Mouse (Mus musculus): ENCODE data around the gene Gabpa. TPM values are rescaled to one million over a fixed set of nuclear protein-coding genes. Genes with fewer than 3 reads are reported as not detected.
A peak's percentile ranks its signal among the peaks of the same experiment; 100 is the strongest.

Gene Gabpa
- 17.5 and 18.4 TPM in 2 replicates for polyA plus RNA-seq (2015; fragmentation: Nextera tagmentation; extraction: Ambion mirVana)

GRCm38 (mm10) chr16:84834745-84835440 is at the start of gene Gabpa:
Gene Gabpa, plus strand, starts transcription at chr16:84834925.
- no peaks in the 10 kb centered on the region for H3K27me3 ChIP-seq

DNA sequence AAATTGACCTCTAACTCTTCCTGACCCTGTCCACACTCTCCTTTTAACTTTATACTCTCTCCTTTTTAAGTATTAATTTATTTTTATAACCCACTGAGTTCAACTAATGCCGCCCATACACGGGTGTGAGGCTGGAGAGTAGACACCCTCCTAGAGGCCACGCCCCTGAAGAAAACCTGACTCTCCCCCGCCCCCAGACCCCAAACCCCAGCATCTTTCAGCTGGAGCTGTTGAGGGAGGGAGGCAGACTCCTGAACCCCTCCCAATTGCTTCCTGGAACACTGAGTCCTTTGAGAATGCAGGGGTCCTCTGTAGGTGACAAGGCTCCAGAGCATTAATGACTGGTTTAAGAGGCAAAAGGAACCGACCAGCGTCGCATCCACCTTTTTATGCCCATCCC is 49.8 kb upstream of the Gabpa start:
- no peak overlapping the region for H3K4me3 ChIP-seq
- H3K36me3 ChIP-seq: no peaks in the 10 kb centered on the region
- H3K4me1 ChIP-seq (replicated peaks): 0 out of 2 replicates have a peak, but pooled peaks cover 5% of the 10 kb centered on the region
- no peak overlapping the region for H3K4me2 ChIP-seq
- no peaks in the 10 kb centered on the region for H3K27me3 ChIP-seq
- no peak for ATAC-seq (ENCODE audit: low FRiP score, low read depth)
- 29% methylated on average over 7 of the region's 7 CpGs for WGBS
- H3K9ac ChIP-seq: no peak overlapping the region
- H3K27ac ChIP-seq (replicated peaks): no peak overlapping the region
- H3K9me3 ChIP-seq: no peaks in the 10 kb centered on the region

More at GRCm38 (mm10) chr16:84834745-84835440, at the start of gene Gabpa:
- peak; percentile 97 for ATAC-seq (ENCODE audit: low FRiP score, low read depth)
- Histone ChIP-seq H3K4me2 (peak within 1 kb of the TSS; percentile 77), H3K36me3 (peaks cover 16% of the 10 kb centered on the region), H3K4me1 (replicated peaks) (peaks cover 41% of the 10 kb centered on the region), H3K27ac (replicated peaks) (peak within 1 kb of the TSS; percentile 95), H3K4me3 (peak within 1 kb of the TSS; percentile 96), H3K9ac (peak within 1 kb of the TSS; percentile 95), H3K9me3 (no peaks in the 10 kb centered on the region)
- WGBS: under 1% methylated on average over 52 of the region's 52 CpGs

- H3K4me3 ChIP-seq: no peak overlapping the region
- H3K36me3 ChIP-seq: no peaks in the 10 kb centered on the region
- no peaks in the 10 kb centered on the region for H3K27me3 ChIP-seq
- H3K27ac ChIP-seq (replicated peaks): no peak overlapping the region
- no peaks in the 10 kb centered on the region for H3K4me1 ChIP-seq (replicated peaks)
- ATAC-seq (ENCODE audit: low FRiP score, low read depth): no peak
- no peaks in the 10 kb centered on the region for H3K9me3 ChIP-seq
- no peak overlapping the region for H3K9ac ChIP-seq
- H3K4me2 ChIP-seq: no peak overlapping the region
- WGBS: 91% methylated on average over 2 of the region's 2 CpGs
Observed at GRCm38 (mm10) chr16:84790595-84791165, 44.0 kb upstream of the Gabpa start.

DNA sequence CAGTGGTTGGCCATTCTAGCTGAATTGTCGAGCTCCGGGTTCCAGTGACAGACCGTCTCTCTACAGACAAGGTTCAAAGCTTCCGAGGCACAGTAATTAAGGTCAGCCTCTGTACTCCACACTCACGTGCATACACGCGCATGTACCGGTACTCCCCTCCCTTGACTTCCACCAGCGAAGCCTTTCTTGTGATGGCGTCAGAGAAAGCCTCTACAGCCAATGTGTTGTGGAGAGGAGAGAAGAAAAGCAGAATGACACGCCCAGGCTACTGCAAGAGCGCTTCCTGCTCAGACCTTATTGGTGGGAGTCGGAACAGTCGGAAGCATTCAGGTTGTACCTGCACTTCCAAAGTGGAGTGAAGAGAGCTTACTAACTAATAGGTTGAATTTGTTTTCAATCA is 41.3 kb upstream of the Gabpa start:
- no peak for ATAC-seq (ENCODE audit: low FRiP score, low read depth)
- Histone ChIP-seq H3K27ac (replicated peaks) (no peak overlapping the region), H3K36me3 (no peaks in the 10 kb centered on the region), H3K4me1 (replicated peaks) (no peaks in the 10 kb centered on the region), H3K4me2 (no peak overlapping the region), H3K9ac (no peak overlapping the region), H3K27me3 (no peaks in the 10 kb centered on the region), H3K9me3 (no peaks in the 10 kb centered on the region), H3K4me3 (no peak overlapping the region)
- 92% methylated on average over 14 of the region's 14 CpGs for WGBS

- Histone ChIP-seq H3K9me3 (no peaks in the 10 kb centered on the region), H3K27ac (replicated peaks) (no peak overlapping the region), H3K36me3 (no peaks in the 10 kb centered on the region), H3K9ac (no peak overlapping the region), H3K4me1 (replicated peaks) (no peaks in the 10 kb centered on the region), H3K4me2 (no peak overlapping the region), H3K4me3 (no peak overlapping the region), H3K27me3 (no peaks in the 10 kb centered on the region)
- WGBS: 68% methylated on average over 3 of the region's 3 CpGs
- ATAC-seq (ENCODE audit: low FRiP score, low read depth): no peak
Observed at GRCm38 (mm10) chr16:84795337-84795736, 39.4 kb upstream of the Gabpa start.

- WGBS: 57% methylated on average over 9 of the region's 9 CpGs
- no peak overlapping the region for H3K4me3 ChIP-seq
Observed at GRCm38 (mm10) chr16:84796678-84797077, 38.0 kb upstream of the Gabpa start.

GRCm38 (mm10) chr16:84800038-84800437 is 34.7 kb upstream of the Gabpa start:
- H3K4me3 ChIP-seq: no peak overlapping the region
- H3K4me2 ChIP-seq: no peak overlapping the region
- ATAC-seq (ENCODE audit: low FRiP score, low read depth): no peak
- WGBS: 100% methylated on average over 1 of the region's 2 CpGs
- H3K9me3 ChIP-seq: no peaks in the 10 kb centered on the region
- no peak overlapping the region for H3K27ac ChIP-seq (replicated peaks)
- no peaks in the 10 kb centered on the region for H3K36me3 ChIP-seq
- H3K9ac ChIP-seq: no peak overlapping the region
- H3K27me3 ChIP-seq: no peaks in the 10 kb centered on the region
- no peaks in the 10 kb centered on the region for H3K4me1 ChIP-seq (replicated peaks)

More at GRCm38 (mm10) chr16:84796678-84797077, 38.0 kb upstream of the Gabpa start:
- Histone ChIP-seq H3K27ac (replicated peaks) (no peak overlapping the region), H3K27me3 (no peaks in the 10 kb centered on the region), H3K9ac (no peak overlapping the region), H3K36me3 (no peaks in the 10 kb centered on the region), H3K4me1 (replicated peaks) (no peaks in the 10 kb centered on the region), H3K4me2 (no peak overlapping the region), H3K9me3 (no peaks in the 10 kb centered on the region)
- no peak for ATAC-seq (ENCODE audit: low FRiP score, low read depth)

DNA sequence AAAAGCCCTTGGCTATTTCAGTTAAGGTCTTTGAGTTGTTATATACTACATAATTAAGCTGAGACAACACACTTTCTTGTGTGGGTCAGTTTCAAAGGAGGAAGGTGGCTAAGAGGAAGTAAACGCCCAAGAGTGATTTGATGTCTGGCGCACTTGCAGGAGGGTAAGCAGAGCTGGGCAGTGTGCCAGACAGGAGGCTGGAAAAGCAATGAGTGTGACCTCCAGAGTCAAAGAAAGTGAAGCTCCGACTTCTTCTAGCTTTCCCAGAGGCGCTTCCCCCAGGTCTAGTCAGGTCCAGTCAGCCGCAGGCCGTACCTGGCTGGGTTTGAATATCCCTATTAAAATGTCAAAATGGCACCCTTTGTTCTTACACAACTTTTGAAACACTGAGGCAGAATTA is 32.5 kb upstream of the Gabpa start:
- no peak overlapping the region for H3K4me3 ChIP-seq
- H3K27ac ChIP-seq (replicated peaks): no peak overlapping the region
- H3K27me3 ChIP-seq: no peaks in the 10 kb centered on the region
- H3K9ac ChIP-seq: no peak overlapping the region
- ATAC-seq (ENCODE audit: low FRiP score, low read depth): no peak
- H3K9me3 ChIP-seq: no peaks in the 10 kb centered on the region
- WGBS: 64% methylated on average over 6 of the region's 6 CpGs
- no peak overlapping the region for H3K4me2 ChIP-seq
- H3K4me1 ChIP-seq (replicated peaks): no peaks in the 10 kb centered on the region
- 0 out of 2 replicates have a peak, but pooled peaks cover 3% of the 10 kb centered on the region for H3K36me3 ChIP-seq

DNA sequence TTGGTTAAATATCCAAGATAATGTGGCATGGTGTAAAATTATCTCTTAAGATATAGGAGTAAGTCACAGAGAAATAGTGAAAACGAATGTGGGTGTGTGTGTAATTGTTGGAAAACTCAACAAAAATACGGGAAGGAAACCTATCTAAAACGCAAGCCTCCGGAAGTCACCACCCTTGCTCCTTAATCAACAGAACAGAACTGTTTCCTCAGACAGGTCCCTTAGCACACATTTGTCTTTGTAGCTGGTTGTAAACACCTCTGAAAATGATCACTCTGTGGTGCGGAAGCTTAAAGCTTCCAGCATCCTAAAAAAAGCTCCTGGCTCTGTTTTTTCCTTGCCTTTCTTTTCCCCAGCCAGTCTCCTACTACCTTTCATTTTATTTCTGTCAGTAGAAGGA is 29.9 kb upstream of the Gabpa start:
- H3K4me2 ChIP-seq: no peak overlapping the region
- WGBS: 85% methylated on average over 5 of the region's 5 CpGs
- H3K36me3 ChIP-seq: 0 out of 2 replicates have a peak, but pooled peaks cover 3% of the 10 kb centered on the region
- H3K27ac ChIP-seq (replicated peaks): no peak overlapping the region
- no peaks in the 10 kb centered on the region for H3K4me1 ChIP-seq (replicated peaks)
- no peak for ATAC-seq (ENCODE audit: low FRiP score, low read depth)
- no peaks in the 10 kb centered on the region for H3K9me3 ChIP-seq
- H3K4me3 ChIP-seq: no peak overlapping the region
- H3K27me3 ChIP-seq: no peaks in the 10 kb centered on the region
- H3K9ac ChIP-seq: no peak overlapping the region

DNA sequence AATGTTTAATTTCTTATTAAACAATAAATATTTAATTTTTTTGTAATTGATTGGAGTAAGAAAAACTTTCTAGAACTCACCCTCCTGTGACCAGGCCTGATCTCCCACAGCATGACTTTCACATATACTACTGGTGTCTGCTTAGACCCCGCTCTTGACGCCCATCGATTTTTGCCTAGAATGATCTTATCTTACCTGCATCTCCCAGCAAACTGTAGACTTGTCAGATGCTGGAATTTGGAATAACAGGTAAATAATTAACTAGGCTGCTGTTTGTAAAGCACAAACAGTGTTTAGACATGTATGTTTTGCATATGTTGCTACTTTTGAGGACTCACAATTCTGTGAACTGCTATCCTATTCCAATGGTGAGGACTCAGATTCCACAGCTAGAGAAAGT is 28.6 kb upstream of the Gabpa start:
- Histone ChIP-seq H3K4me2 (no peak overlapping the region), H3K27ac (replicated peaks) (no peak overlapping the region), H3K36me3 (0 out of 2 replicates have a peak, but pooled peaks cover 3% of the 10 kb centered on the region), H3K27me3 (no peaks in the 10 kb centered on the region), H3K9me3 (no peaks in the 10 kb centered on the region), H3K4me1 (replicated peaks) (no peaks in the 10 kb centered on the region), H3K9ac (no peak overlapping the region), H3K4me3 (no peak overlapping the region)
- 97% methylated on average over 3 of the region's 3 CpGs for WGBS
- no peak for ATAC-seq (ENCODE audit: low FRiP score, low read depth)

DNA sequence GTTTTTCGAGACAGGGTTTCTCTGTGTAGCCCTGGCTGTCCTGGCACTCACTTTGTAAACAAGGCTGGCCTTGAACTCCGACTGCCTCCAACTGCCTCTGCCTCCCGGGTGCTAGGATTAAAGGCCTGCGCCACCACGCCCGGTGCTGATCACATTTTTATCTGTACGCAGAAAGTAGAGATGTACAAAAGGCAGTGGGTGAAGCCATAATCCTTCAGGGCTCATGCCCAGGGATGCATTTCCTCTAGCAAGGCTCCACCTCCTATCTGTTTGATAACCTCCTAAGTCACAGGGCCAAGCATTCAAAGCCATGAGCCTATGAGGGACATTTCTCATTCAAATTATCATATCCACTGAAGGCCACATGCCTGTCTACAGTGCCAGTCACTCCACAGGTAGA is 26.9 kb upstream of the Gabpa start:
- Histone ChIP-seq H3K27me3 (no peaks in the 10 kb centered on the region), H3K4me1 (replicated peaks) (no peaks in the 10 kb centered on the region), H3K9ac (no peak overlapping the region), H3K4me3 (no peak overlapping the region), H3K36me3 (0 out of 2 replicates have a peak, but pooled peaks cover 3% of the 10 kb centered on the region), H3K9me3 (no peaks in the 10 kb centered on the region), H3K4me2 (no peak overlapping the region), H3K27ac (replicated peaks) (no peak overlapping the region)
- ATAC-seq (ENCODE audit: low FRiP score, low read depth): no peak
- WGBS: 97% methylated on average over 7 of the region's 7 CpGs

DNA sequence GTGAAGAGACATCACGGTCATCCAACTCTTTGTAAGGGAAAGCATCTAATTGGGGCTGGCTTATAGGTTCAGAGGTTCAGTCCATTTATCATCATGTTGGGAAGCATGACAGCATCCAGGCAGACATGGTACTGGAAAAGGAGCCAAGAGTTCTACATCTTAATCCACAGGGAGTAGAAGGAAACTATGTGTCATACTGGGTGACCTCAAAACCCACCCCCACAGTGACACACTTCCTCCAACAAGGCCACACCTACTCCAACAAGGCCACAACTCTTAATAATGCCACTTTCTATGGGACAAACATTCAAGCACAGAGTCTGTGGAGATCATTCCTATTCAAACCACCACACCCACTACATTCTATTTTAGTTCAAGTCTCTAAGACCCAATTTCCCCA is 24.5 kb upstream of the Gabpa start:
- ATAC-seq (ENCODE audit: low FRiP score, low read depth): no peak
- no peak overlapping the region for H3K27ac ChIP-seq (replicated peaks)
- H3K27me3 ChIP-seq: no peaks in the 10 kb centered on the region
- 0 out of 2 replicates have a peak, but pooled peaks cover 3% of the 10 kb centered on the region for H3K36me3 ChIP-seq
- no peaks in the 10 kb centered on the region for H3K4me1 ChIP-seq (replicated peaks)
- H3K9me3 ChIP-seq: no peaks in the 10 kb centered on the region
- no peak overlapping the region for H3K4me2 ChIP-seq
- H3K9ac ChIP-seq: no peak overlapping the region
- H3K4me3 ChIP-seq: no peak overlapping the region
- WGBS: 92% methylated on average over 1 of the region's 1 CpGs

All from hindbrain, embryonic 15.5 days (tissue).